Mouse (Mus musculus) hindbrain, embryonic 11.5 days (tissue): ENCODE results near the gene Afm. TPM values are rescaled to one million over a fixed set of nuclear protein-coding genes. Genes with fewer than 3 reads are reported as not detected.

Experiments
- ATAC-seq: fragments of 200-750 bp; cut with Nextera tagmentation; 2 replicates; pipeline ENCODE4 v1.8.0; 2017; ENCODE audit warnings: mild to moderate bottlenecking, moderate TSS enrichment, moderate library complexity; ENCODE audit not compliant: low FRiP score
- DNase-seq: peaks from one replicate; pipeline ENCODE4 v3.0.0-alpha.2; 2015; ENCODE audit warnings: low spot score
- H3K27ac ChIP-seq: fragments of 300-500 bp; sonication (generic); 2 replicates; pipeline ENCODE4 v1.5.1; 2014; ENCODE audit warnings: mild to moderate bottlenecking, low read depth, low read length
- H3K27me3 ChIP-seq: fragments of 300-500 bp; sonication (generic); 2 replicates; pipeline ENCODE4 v1.6.1; 2014; ENCODE audit warnings: mild to moderate bottlenecking, low read length, moderate library complexity, mixed read lengths; ENCODE audit not compliant: control insufficient read depth, insufficient read depth
- H3K36me3 ChIP-seq: fragments of 300-500 bp; sonication (generic); 2 replicates; pipeline ENCODE4 v1.6.1; 2014; ENCODE audit warnings: mild to moderate bottlenecking, low read length, moderate library complexity, mixed read lengths; ENCODE audit not compliant: control insufficient read depth, insufficient read depth
- H3K4me1 ChIP-seq: fragments of 300-500 bp; sonication (generic); replicated peaks from 2 replicates; pipeline ENCODE4 v1.6.1; 2014; ENCODE audit warnings: low read length, mixed read lengths; ENCODE audit not compliant: control insufficient read depth, insufficient read depth
- H3K4me2 ChIP-seq: fragments of 300-500 bp; sonication (generic); replicated peaks from 2 replicates; pipeline ENCODE4 v1.6.1; 2014; ENCODE audit warnings: mild to moderate bottlenecking, low read depth, low read length
- H3K4me3 ChIP-seq: fragments of 300-500 bp; sonication (generic); 2 replicates; pipeline ENCODE4 v1.5.1; 2014; ENCODE audit warnings: low read depth, low read length
- H3K9ac ChIP-seq: fragments of 300-500 bp; sonication (generic); 2 replicates; pipeline ENCODE4 v1.6.1; 2014; ENCODE audit warnings: low read depth, low read length
- H3K9me3 ChIP-seq: fragments of 300-500 bp; sonication (generic); 2 replicates; pipeline ENCODE4 v1.6.1; 2016; ENCODE audit warnings: low read length; ENCODE audit not compliant: control insufficient read depth
- WGBS: fragments of 180-500 bp; shearing (Covaris S2); extraction: QIAGEN DNeasy Blood & Tissue Kit; methylation state at CpG from one replicate; pipeline ENCODE4 v1.1.7; 2014; 5-methylcytosine and 5-hydroxymethylcytosine counted together
- polyA plus RNA-seq: library from polyadenylated mRNA; unstranded; fragments of >200 nt; fragmentation: Nextera tagmentation; extraction: Ambion mirVana; gene quantifications from 2 replicates; pipeline ENCODE4 v1.2.1, GENCODE M21; 2014

Gene Afm
- polyA plus RNA-seq, 1 experiment from 2014 or later = not detected

DNA sequence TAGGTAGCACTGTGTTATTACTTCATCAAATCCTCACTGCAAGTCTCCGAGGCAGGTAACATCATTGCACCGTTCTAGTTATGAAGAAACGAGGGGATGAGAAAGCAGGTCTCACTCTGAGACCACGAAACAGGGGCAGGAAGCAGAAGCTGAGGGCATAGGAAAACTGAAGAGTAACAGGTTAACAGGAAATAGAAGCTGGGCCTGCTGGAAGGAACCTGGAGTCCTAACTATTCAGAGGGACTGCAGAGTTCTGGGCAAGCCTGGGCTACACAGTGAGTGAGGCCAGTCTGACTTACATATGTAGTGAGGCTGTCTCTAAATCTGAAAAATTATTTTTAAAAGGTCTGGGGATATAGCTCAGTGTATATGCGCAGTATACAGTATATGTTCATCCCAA, 69.4 kb downstream of the Afm start:
- Histone ChIP-seq H3K27me3 (no peaks in the 10 kb centered on the region), H3K4me2 (no peak overlapping the region), H3K4me1 (no peaks in the 10 kb centered on the region), H3K9me3 (no peaks in the 10 kb centered on the region), H3K4me3 (no peak overlapping the region), H3K36me3 (no peaks in the 10 kb centered on the region), H3K27ac (no peak overlapping the region), H3K9ac (no peak overlapping the region)
- ATAC-seq = no peak
- WGBS = 93% methylated on average over 5 of the region's 5 CpGs
- no peak for DNase-seq

DNA sequence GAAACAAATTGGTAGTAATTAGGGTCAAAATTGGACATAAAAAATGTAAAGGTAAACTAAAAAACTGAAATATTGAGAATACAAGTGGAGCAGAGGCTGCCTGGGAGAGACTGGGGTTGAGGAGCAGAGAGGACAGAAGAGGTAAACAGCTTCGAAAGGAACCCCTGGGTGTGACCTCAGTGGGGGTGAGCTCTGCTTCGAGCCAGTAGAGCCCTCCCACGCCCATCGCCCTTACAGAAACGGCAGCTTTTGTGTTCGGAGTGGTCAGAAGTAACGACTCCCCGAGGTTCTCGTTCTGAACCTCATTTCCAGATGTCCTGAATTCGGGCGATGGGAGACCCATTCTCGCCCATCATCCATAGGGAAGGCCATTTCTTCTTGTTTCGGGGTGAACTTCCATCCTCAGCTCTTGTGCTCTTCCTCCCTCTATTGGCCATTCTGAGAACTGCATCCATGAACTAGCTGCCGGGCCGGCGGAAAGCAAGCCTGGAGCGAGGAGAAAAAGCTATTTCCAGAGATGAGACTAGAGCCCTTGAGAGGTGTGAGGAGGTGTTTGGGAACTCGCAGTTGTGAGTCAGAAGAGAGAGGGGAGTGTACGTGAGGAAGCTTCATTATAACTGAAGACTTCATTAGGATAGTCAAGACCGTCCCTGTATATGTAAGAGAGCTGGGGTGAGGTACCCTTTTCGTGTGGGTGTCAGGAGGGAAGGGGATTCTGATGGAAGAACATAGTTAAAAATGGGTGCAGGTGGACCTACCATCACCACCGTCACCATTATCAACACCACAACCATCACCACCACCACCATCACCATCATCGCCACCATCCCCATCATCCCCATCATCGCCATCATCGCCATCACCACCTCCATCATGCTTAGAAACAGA, 70.2 kb downstream of the Afm start:
- peak overlapping the region; percentile 33 for H3K4me3 ChIP-seq
- DNase-seq (peak; percentile 87), ATAC-seq (peak; percentile 77)
- H3K4me1 ChIP-seq = no peaks in the 10 kb centered on the region
- 26% methylated on average over 25 of the region's 25 CpGs for WGBS
- H3K27ac ChIP-seq = no peak overlapping the region
- no peaks in the 10 kb centered on the region for H3K9me3 ChIP-seq
- H3K4me2 ChIP-seq = peak overlapping the region; percentile 58
- H3K36me3 ChIP-seq = no peaks in the 10 kb centered on the region
- H3K27me3 ChIP-seq = no peaks in the 10 kb centered on the region
- H3K9ac ChIP-seq = peak overlapping the region; percentile 53; the same call in 1 of the 2 replicates

DNA sequence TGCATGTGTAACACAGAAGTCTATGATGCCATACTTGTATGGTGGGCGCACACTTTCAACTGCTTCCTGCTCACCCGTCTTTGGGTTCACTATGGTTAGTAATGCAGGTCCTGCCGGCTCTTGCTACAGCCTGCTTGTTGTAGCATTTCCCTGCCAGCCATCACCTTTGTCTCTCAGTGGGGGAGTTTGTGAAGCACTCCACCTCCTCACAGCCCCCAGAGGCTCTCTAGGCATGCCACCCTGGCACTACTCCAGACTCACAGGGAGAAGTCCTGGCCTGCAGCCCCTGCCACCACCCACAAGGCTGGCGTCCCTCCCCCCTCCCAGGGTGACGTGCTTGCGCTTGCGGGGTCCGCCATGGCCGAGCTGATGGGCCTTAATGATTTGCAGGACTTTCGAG, 71.9 kb downstream of the Afm start:
- WGBS = 82% methylated on average over 10 of the region's 10 CpGs

DNA sequence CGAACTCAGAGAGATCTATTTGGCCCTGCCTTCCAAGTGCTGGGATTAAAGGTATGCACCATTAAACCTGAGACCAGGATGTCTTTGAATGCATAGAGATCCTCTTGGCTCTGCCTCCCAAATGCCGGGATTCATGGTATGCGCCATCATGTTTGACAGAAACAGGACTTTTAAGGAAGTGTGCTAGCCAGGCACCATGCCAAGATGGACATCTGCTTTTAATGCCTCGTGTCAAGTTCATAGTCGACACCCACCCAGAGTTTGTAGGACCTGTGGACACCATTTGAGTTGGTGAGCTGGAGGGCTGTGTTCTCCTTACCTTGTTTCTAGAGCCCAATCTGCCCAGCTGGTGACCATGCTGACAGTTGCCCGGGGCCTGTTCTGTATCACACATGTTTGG, 73.2 kb downstream of the Afm start:
- no peaks in the 10 kb centered on the region for H3K9me3 ChIP-seq
- no peak overlapping the region for H3K4me2 ChIP-seq
- H3K27me3 ChIP-seq = no peaks in the 10 kb centered on the region
- no peak for ATAC-seq
- no peaks in the 10 kb centered on the region for H3K36me3 ChIP-seq
- WGBS = 87% methylated on average over 6 of the region's 6 CpGs
- H3K9ac ChIP-seq = no peak overlapping the region
- H3K4me1 ChIP-seq = no peaks in the 10 kb centered on the region
- no peak overlapping the region for H3K27ac ChIP-seq
- DNase-seq = no peak
- H3K4me3 ChIP-seq = no peak overlapping the region

More for the DNA sequence above, 71.9 kb downstream of the Afm start:
- H3K9me3 ChIP-seq = no peaks in the 10 kb centered on the region
- no peaks in the 10 kb centered on the region for H3K27me3 ChIP-seq
- no peak overlapping the region for H3K4me2 ChIP-seq
- no peak overlapping the region for H3K4me3 ChIP-seq
- DNase-seq (no peak), ATAC-seq (no peak)
- no peaks in the 10 kb centered on the region for H3K36me3 ChIP-seq
- no peak overlapping the region for H3K27ac ChIP-seq
- no peaks in the 10 kb centered on the region for H3K4me1 ChIP-seq
- H3K9ac ChIP-seq = no peak overlapping the region

DNA sequence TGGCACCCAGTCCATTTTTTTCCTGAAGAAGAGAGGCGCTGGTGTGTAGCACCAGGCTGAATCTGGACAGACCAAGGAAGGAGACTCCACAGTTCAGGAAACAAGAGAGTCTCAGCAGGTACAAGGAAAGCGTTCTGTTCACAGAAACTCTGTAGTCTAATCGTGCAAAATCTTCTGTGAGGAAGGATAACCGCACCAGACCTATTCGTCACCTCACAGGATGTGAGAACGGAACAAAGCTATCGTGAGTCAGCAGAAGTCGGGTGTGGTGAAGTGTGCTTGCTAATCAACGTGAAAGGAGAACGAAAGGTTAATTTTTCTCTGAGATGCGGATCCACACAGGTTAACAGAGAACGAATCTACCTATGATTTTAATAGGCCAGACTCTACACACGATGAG, 76.2 kb downstream of the Afm start:
- no peak overlapping the region for H3K27ac ChIP-seq
- H3K4me3 ChIP-seq = no peak overlapping the region
- H3K4me2 ChIP-seq = no peak overlapping the region
- H3K36me3 ChIP-seq = no peaks in the 10 kb centered on the region
- ATAC-seq (no peak), DNase-seq (no peak)
- no peak overlapping the region for H3K9ac ChIP-seq
- H3K9me3 ChIP-seq = no peaks in the 10 kb centered on the region
- H3K27me3 ChIP-seq = no peaks in the 10 kb centered on the region
- H3K4me1 ChIP-seq = no peaks in the 10 kb centered on the region
- WGBS = 94% methylated on average over 13 of the region's 13 CpGs

DNA sequence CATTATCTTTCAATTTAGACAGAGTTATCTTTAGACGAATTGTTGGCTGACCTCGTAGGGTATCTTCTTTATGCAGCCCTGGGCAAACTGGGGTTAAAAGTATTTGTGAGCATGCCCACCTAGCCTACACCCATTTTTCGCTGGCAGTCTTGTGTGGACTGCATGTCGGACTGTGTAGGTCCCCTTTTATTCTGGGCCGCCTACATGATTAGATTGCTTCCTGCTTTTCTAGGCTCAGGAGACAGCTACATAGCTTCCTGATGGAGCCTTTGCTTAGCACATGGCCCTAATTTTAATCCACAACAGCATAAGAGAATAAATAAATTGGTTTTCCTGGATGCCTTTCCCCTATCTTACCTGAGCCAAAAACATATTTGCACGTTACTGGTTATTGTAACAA, 77.4 kb downstream of the Afm start:
- H3K36me3 ChIP-seq = no peaks in the 10 kb centered on the region
- H3K9ac ChIP-seq = no peak overlapping the region
- H3K4me2 ChIP-seq = no peak overlapping the region
- DNase-seq (no peak), ATAC-seq (no peak)
- no peaks in the 10 kb centered on the region for H3K9me3 ChIP-seq
- WGBS = 84% methylated on average over 6 of the region's 6 CpGs
- no peak overlapping the region for H3K27ac ChIP-seq
- H3K4me1 ChIP-seq = no peaks in the 10 kb centered on the region
- no peak overlapping the region for H3K4me3 ChIP-seq
- no peaks in the 10 kb centered on the region for H3K27me3 ChIP-seq

DNA sequence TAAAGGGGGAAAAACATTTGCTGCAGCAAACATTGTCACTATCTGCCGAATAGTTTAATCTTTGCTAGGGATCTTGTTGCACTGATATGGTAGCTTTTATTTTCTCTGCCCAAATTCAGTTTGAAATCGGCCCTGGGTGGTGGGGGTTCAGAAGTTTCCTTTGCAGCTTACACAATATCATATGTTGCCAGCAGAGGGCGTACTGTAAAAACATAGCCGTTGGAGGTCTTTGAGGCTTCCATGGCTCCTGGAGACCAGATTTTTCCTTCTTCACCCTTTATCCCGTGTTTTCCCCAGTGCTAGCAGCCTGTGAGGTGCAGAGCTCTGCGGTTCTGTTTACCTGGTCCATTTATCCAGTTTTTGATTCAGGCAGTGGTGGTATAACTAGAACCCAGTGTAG, 82.7 kb downstream of the Afm start:
- ATAC-seq = no peak

More for the DNA sequence above, 82.7 kb downstream of the Afm start:
- 25% methylated on average over 6 of the region's 6 CpGs for WGBS
- H3K9ac ChIP-seq = no peak overlapping the region
- no peaks in the 10 kb centered on the region for H3K4me1 ChIP-seq
- H3K27me3 ChIP-seq = no peaks in the 10 kb centered on the region
- H3K27ac ChIP-seq = no peak overlapping the region
- no peak overlapping the region for H3K4me2 ChIP-seq
- DNase-seq = peak; percentile 73
- H3K4me3 ChIP-seq = no peak overlapping the region
- no peaks in the 10 kb centered on the region for H3K9me3 ChIP-seq
- H3K36me3 ChIP-seq = no peaks in the 10 kb centered on the region
